Mouse (Mus musculus) heart, embryonic 12.5 days (tissue): ENCODE measurements around the gene Gatm. TPM values are rescaled to one million over a fixed set of nuclear protein-coding genes. Genes with fewer than 3 reads are reported as not detected.

Experiments used
- ATAC-seq: fragments of 200-750 bp; cut with Nextera tagmentation; 2 replicates; pipeline ENCODE4 v1.8.0; 2017; ENCODE audit warnings: moderate TSS enrichment, moderate library complexity; ENCODE audit not compliant: insufficient number of reproducible peaks, low FRiP score
- H3K27ac ChIP-seq: fragments of 300-500 bp; sonication (generic); 2 replicates; pipeline ENCODE4 v1.5.1; 2016; ENCODE audit warnings: mild to moderate bottlenecking, moderate library complexity; ENCODE audit not compliant: poor library complexity, severe bottlenecking
- H3K27me3 ChIP-seq: fragments of 300-500 bp; sonication (generic); replicated peaks from 2 replicates; pipeline ENCODE4 v1.6.1; 2016; ENCODE audit warnings: mild to moderate bottlenecking, moderate library complexity
- H3K36me3 ChIP-seq: fragments of 300-500 bp; sonication (generic); 2 replicates; pipeline ENCODE4 v1.6.1; 2016; ENCODE audit warnings: mild to moderate bottlenecking, moderate library complexity
- H3K4me1 ChIP-seq: fragments of 300-500 bp; sonication (generic); replicated peaks from 2 replicates; pipeline ENCODE4 v1.6.1; 2016; ENCODE audit warnings: mild to moderate bottlenecking
- H3K4me2 ChIP-seq: fragments of 300-500 bp; sonication (generic); 2 replicates; pipeline ENCODE4 v1.6.1; 2016; ENCODE audit warnings: mild to moderate bottlenecking, moderate library complexity
- H3K4me3 ChIP-seq: fragments of 300-500 bp; sonication (generic); 2 replicates; pipeline ENCODE4 v1.5.1; 2016; ENCODE audit warnings: mild to moderate bottlenecking
- H3K9ac ChIP-seq: fragments of 300-500 bp; sonication (generic); 2 replicates; pipeline ENCODE4 v1.6.1; 2016; ENCODE audit warnings: mild to moderate bottlenecking, moderate library complexity
- H3K9me3 ChIP-seq: fragments of 300-500 bp; sonication (generic); replicated peaks from 2 replicates; pipeline ENCODE4 v1.6.1; 2016; ENCODE audit warnings: mild to moderate bottlenecking, moderate library complexity
- WGBS: fragments of 180-500 bp; shearing (Covaris S2); methylation state at CpG from one replicate; pipeline ENCODE4 v1.1.7; 2016; 5-methylcytosine and 5-hydroxymethylcytosine counted together
- polyA plus RNA-seq: library from polyadenylated mRNA; unstranded; fragments of >200 nt; fragmentation: Nextera tagmentation; extraction: Ambion mirVana; gene quantifications from 2 replicates; pipeline ENCODE4 v1.2.1, GENCODE M21; 2016

The Gatm gene
- polyA plus RNA-seq, 1 experiment from 2014 or later = 29.9 TPM

GRCm38 (mm10) chr2:122605829-122606228, 5.3 kb downstream of the Gatm start:
- Histone ChIP-seq H3K27me3 (no peaks in the 10 kb centered on the region), H3K36me3 (no peaks in the 10 kb centered on the region), H3K4me1 (0 out of 2 replicates have a peak, but pooled peaks cover 3% of the 10 kb centered on the region), H3K9ac (no peak overlapping the region), H3K4me3 (no peak overlapping the region), H3K9me3 (no peaks in the 10 kb centered on the region), H3K27ac (no peak overlapping the region), H3K4me2 (no peak overlapping the region)
- 76% methylated on average over 5 of the region's 5 CpGs for WGBS
- no peak for ATAC-seq

- WGBS = 79% methylated on average over 2 of the region's 2 CpGs
- ATAC-seq = no peak
- no peak overlapping the region for H3K27ac ChIP-seq
Measured at GRCm38 (mm10) chr2:122601354-122601753, 9.7 kb downstream of the Gatm start.

GRCm38 (mm10) chr2:122599736-122600135, 11.4 kb downstream of the Gatm start:
- Histone ChIP-seq H3K4me3 (no peak overlapping the region), H3K9ac (no peak overlapping the region), H3K36me3 (no peaks in the 10 kb centered on the region), H3K27me3 (no peaks in the 10 kb centered on the region), H3K4me2 (no peak overlapping the region), H3K9me3 (no peaks in the 10 kb centered on the region), H3K4me1 (no peaks in the 10 kb centered on the region), H3K27ac (no peak overlapping the region)
- WGBS = 66% methylated on average over 2 of the region's 2 CpGs
- no peak for ATAC-seq

More at GRCm38 (mm10) chr2:122601354-122601753, 9.7 kb downstream of the Gatm start:
- Histone ChIP-seq H3K4me1 (no peaks in the 10 kb centered on the region), H3K9ac (no peak overlapping the region), H3K4me3 (no peak overlapping the region), H3K4me2 (no peak overlapping the region), H3K9me3 (no peaks in the 10 kb centered on the region), H3K36me3 (no peaks in the 10 kb centered on the region), H3K27me3 (no peaks in the 10 kb centered on the region)

- no peak overlapping the region for H3K4me2 ChIP-seq
- no peak overlapping the region for H3K27ac ChIP-seq
- H3K4me3 ChIP-seq = no peak overlapping the region
- no peak for ATAC-seq
- no peak overlapping the region for H3K9ac ChIP-seq
- H3K36me3 ChIP-seq = no peaks in the 10 kb centered on the region
- no peaks in the 10 kb centered on the region for H3K27me3 ChIP-seq
- no peaks in the 10 kb centered on the region for H3K4me1 ChIP-seq
- 86% methylated on average over 16 of the region's 16 CpGs for WGBS
- no peaks in the 10 kb centered on the region for H3K9me3 ChIP-seq
Measured at GRCm38 (mm10) chr2:122595461-122595860, 15.6 kb downstream of the Gatm start.

GRCm38 (mm10) chr2:122591213-122591612, 19.9 kb downstream of the Gatm start:
- WGBS = 41% methylated on average over 2 of the region's 2 CpGs
- Histone ChIP-seq H3K4me3 (no peak overlapping the region), H3K27ac (no peak overlapping the region), H3K9ac (no peak overlapping the region), H3K27me3 (no peaks in the 10 kb centered on the region), H3K36me3 (no peaks in the 10 kb centered on the region), H3K4me1 (no peaks in the 10 kb centered on the region), H3K9me3 (no peaks in the 10 kb centered on the region), H3K4me2 (no peak overlapping the region)
- ATAC-seq = no peak

GRCm38 (mm10) chr2:122590351-122590750, 20.8 kb downstream of the Gatm start:
- no peak for ATAC-seq
- no peaks in the 10 kb centered on the region for H3K36me3 ChIP-seq

GRCm38 (mm10) chr2:122587861-122588519, 23.1 kb downstream of the Gatm start:
- Histone ChIP-seq H3K4me3 (no peak overlapping the region), H3K4me1 (no peaks in the 10 kb centered on the region), H3K9ac (no peak overlapping the region), H3K36me3 (no peaks in the 10 kb centered on the region), H3K4me2 (no peak overlapping the region), H3K27me3 (no peaks in the 10 kb centered on the region), H3K9me3 (no peaks in the 10 kb centered on the region), H3K27ac (no peak overlapping the region)
- no peak for ATAC-seq
- WGBS = 84% methylated on average over 8 of the region's 8 CpGs

More at GRCm38 (mm10) chr2:122590351-122590750, 20.8 kb downstream of the Gatm start:
- Histone ChIP-seq H3K4me1 (no peaks in the 10 kb centered on the region), H3K27ac (no peak overlapping the region), H3K27me3 (no peaks in the 10 kb centered on the region), H3K9me3 (no peaks in the 10 kb centered on the region), H3K9ac (no peak overlapping the region), H3K4me2 (no peak overlapping the region), H3K4me3 (no peak overlapping the region)
- 64% methylated on average over 1 of the region's 1 CpGs for WGBS

- no peak for ATAC-seq
- Histone ChIP-seq H3K9me3 (no peaks in the 10 kb centered on the region), H3K27ac (no peak overlapping the region), H3K4me3 (no peak overlapping the region), H3K4me2 (no peak overlapping the region), H3K9ac (no peak overlapping the region), H3K4me1 (peaks cover under 1% of the 10 kb centered on the region; the same call in 1 of the 2 replicates), H3K27me3 (no peaks in the 10 kb centered on the region), H3K36me3 (no peaks in the 10 kb centered on the region)
- WGBS = 65% methylated on average over 3 of the region's 3 CpGs
Measured at GRCm38 (mm10) chr2:122586258-122586657, 24.8 kb downstream of the Gatm start.

- no peak for ATAC-seq
- H3K27ac ChIP-seq = peak overlapping the region; percentile 63
- H3K4me1 ChIP-seq = peaks cover 11% of the 10 kb centered on the region; the same call in 1 of the 2 replicates
- H3K4me2 ChIP-seq = no peak overlapping the region
- no peaks in the 10 kb centered on the region for H3K9me3 ChIP-seq
- no peaks in the 10 kb centered on the region for H3K36me3 ChIP-seq
- 80% methylated on average over 3 of the region's 3 CpGs for WGBS
- no peak overlapping the region for H3K4me3 ChIP-seq
- H3K9ac ChIP-seq = no peak overlapping the region
- H3K27me3 ChIP-seq = no peaks in the 10 kb centered on the region
Measured at GRCm38 (mm10) chr2:122582324-122582723, 28.8 kb downstream of the Gatm start.

GRCm38 (mm10) chr2:122581361-122582017, 29.6 kb downstream of the Gatm start:
- Histone ChIP-seq H3K9me3 (no peaks in the 10 kb centered on the region), H3K4me1 (peaks cover 12% of the 10 kb centered on the region), H3K27me3 (no peaks in the 10 kb centered on the region), H3K4me2 (no peak overlapping the region), H3K36me3 (no peaks in the 10 kb centered on the region), H3K9ac (no peak overlapping the region), H3K27ac (peak overlapping the region; percentile 84), H3K4me3 (no peak overlapping the region)
- 40% methylated on average over 3 of the region's 3 CpGs for WGBS
- ATAC-seq = peak; percentile 89

GRCm38 (mm10) chr2:122580426-122580825, 30.7 kb downstream of the Gatm start:
- Histone ChIP-seq H3K4me3 (no peak overlapping the region), H3K27ac (peak overlapping the region; percentile 84), H3K4me2 (no peak overlapping the region), H3K9me3 (no peaks in the 10 kb centered on the region), H3K27me3 (no peaks in the 10 kb centered on the region), H3K4me1 (peaks cover 20% of the 10 kb centered on the region), H3K36me3 (no peaks in the 10 kb centered on the region), H3K9ac (no peak overlapping the region)
- 58% methylated on average over 10 of the region's 10 CpGs for WGBS
- no peak for ATAC-seq
